Mouse (Mus musculus) bone marrow macrophage, adult 2 months (primary cell): ENCODE measurements at regions not wholly inside any gene's neighbourhood (a gene's known extent, or its start where the extent isn't known, plus 50 kb on each side); places are given as distances from the start of the nearest gene placed in this dataset.

Experiments used
- H3K27ac ChIP-seq: 2 replicates; pipeline ENCODE4 v1.5.1; 2012; ENCODE audit warnings: low read depth, low read length; ENCODE audit not compliant: insufficient read depth
- H3K4me1 ChIP-seq: 2 replicates; pipeline ENCODE4 v1.6.1; 2012; ENCODE audit warnings: low read length; ENCODE audit not compliant: control insufficient read depth, insufficient read depth
- H3K4me3 ChIP-seq: 2 replicates; pipeline ENCODE4 v1.5.1; 2012; ENCODE audit warnings: mild to moderate bottlenecking, low read length, moderate library complexity; ENCODE audit not compliant: insufficient read depth
- CTCF ChIP-seq: IDR thresholded peaks from 2 replicates; pipeline ENCODE4 v1.5.1; 2012; ENCODE audit warnings: low read depth, mild to moderate bottlenecking, low read length, moderate library complexity
- POLR2A ChIP-seq: IDR thresholded peaks from 2 replicates; pipeline ENCODE4 v1.6.1; 2012; ENCODE audit warnings: mild to moderate bottlenecking, low read depth, low read length, borderline replicate concordance

DNA sequence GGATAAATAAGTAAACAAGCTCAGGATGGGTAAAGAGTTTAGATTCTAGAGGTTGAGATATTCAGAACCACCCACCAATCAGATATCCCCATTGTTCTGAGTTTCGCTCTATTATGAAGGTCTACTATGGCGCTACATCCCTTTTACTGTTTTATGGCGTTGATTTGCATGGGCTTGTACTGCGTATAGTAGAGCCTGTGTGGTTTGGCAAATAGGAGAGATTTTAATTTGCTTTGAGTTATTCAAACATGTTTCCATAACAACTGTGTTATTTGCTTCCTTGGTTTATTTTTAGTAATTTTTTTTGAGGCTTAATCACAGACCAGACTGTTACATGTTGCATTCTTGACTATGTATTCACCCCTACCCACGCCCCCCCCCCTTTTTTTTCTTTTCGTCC lies 284.6 kb upstream of the Ptger4 start:
- H3K4me3 ChIP-seq = no peak overlapping the region
- TF ChIP-seq POLR2A (no peak), CTCF (no peak)
- H3K4me1 ChIP-seq = no peaks in the 10 kb centered on the region
- H3K27ac ChIP-seq = no peak overlapping the region

DNA sequence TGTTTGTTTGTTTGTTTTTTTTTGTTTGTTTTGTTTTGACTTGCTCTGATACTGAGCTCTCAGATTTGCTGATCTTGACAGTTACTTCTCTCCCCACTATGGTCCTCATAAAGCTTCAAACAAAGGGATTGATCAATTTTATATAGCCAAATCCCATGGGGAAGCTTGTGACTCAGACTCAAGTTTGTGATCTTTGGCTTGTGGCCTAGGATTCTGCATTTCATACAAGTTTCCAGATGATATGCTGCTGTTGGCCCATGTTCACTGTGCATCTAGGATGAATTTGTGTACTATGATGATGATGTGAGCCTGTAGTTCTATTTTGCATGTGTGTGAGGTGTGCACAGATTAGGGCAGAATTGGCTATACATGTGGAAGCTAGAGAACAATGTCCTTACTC lies 289.7 kb upstream of the Ptger4 start:
- TF ChIP-seq POLR2A = no peak
- no peak for TF ChIP-seq CTCF
- Histone ChIP-seq H3K27ac (no peak overlapping the region), H3K4me3 (no peak overlapping the region), H3K4me1 (peaks cover 12% of the 10 kb centered on the region)

DNA sequence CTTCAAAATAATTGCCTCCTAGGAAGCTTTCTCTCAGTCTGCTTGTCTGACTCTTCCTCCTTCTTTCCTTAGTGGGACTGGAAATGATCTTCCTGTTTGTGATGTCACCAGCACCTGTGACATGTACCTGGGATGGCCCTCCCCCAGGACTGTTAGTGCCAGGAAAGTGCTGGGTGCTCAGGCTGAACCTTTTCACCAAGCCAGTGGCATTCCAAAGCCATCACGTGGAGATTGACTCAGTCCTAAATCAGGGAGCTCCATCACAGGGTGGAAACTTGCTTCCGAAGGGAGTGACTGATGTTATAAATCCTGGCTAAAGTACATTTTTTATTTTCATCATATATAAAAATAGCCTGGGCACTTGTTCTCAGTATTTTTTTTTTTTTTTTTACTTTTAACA lies 293.4 kb upstream of the Ptger4 start:
- Histone ChIP-seq H3K4me3 (no peak overlapping the region), H3K27ac (no peak overlapping the region), H3K4me1 (peaks cover 19% of the 10 kb centered on the region)
- TF ChIP-seq CTCF (no peak), POLR2A (no peak)

DNA sequence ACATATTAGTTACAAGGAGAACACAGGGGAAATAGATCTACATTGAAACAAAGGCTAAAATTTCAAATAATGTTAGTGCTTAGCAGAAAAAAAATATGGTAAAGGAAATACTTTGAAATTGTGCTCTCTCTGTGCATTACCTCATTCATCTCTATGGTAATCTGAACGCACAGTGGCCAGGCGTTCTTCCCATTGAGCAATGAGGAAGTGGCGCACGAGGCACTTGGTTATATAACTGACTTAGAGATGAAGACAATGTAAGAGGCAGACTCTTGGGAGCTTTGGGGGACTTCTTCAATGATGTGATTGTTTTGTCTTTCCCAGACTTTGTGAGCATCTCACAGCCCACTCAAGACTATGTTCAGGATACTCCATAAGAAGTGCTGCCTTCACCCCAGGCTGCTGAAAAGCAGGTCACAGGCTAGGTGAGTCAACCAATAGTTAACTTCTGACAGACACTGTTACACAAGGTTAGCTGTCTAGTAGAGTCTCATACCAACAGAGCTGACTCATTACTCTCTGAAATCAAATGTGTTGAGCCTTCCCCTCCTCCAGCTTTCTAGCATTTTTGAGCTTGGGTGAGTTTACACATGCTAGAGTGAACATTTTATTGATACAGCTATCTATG lies 295.4 kb upstream of the Ptger4 start:
- Histone ChIP-seq H3K4me1 (peaks cover 19% of the 10 kb centered on the region), H3K27ac (peak overlapping the region; percentile 73), H3K4me3 (no peak overlapping the region)
- no peak for TF ChIP-seq CTCF
- no peak for TF ChIP-seq POLR2A

DNA sequence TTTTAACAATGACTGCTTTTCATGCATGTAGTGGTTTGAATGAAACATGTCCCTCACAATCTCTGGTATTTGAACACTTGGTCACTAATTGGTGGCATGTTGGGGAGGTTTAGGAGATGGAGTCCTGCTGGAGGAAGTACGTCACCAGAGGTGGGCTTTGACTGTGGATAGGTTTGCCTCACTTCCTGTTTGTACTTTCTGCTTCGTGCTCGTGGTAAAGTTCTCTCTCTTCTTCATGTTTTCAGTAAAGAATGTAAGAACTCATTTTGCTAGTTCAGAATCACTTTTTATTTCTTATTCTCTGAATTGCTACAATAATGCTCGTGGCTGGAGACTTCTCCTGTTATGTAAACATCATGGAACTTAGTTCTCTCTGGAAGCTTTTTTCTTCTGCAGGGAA lies 310.5 kb upstream of the Ptger4 start:
- no peak overlapping the region for H3K27ac ChIP-seq
- H3K4me1 ChIP-seq = no peaks in the 10 kb centered on the region
- no peak overlapping the region for H3K4me3 ChIP-seq
- TF ChIP-seq CTCF = no peak
- TF ChIP-seq POLR2A = no peak

DNA sequence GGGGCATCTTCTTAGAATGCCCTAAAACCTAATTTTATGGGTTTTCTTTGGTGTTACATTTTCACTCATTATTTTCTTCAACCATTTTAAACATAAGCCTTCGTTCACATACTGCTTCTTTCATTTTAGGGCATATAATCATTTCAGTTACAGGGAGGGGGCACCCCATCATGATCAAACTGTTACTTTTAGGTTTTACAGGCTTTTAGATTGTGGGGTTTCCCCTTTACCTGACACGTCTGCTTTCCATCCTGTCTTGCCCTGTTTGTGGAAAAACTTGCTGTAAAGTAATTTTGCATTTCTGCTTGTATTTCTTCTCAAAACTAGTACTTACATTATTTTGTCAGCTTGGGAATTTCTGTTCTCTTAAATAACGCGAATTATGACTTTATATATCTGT lies 310.9 kb upstream of the Ptger4 start:
- H3K27ac ChIP-seq = no peak overlapping the region
- no peak overlapping the region for H3K4me3 ChIP-seq
- no peaks in the 10 kb centered on the region for H3K4me1 ChIP-seq
- TF ChIP-seq POLR2A (no peak), CTCF (no peak)

DNA sequence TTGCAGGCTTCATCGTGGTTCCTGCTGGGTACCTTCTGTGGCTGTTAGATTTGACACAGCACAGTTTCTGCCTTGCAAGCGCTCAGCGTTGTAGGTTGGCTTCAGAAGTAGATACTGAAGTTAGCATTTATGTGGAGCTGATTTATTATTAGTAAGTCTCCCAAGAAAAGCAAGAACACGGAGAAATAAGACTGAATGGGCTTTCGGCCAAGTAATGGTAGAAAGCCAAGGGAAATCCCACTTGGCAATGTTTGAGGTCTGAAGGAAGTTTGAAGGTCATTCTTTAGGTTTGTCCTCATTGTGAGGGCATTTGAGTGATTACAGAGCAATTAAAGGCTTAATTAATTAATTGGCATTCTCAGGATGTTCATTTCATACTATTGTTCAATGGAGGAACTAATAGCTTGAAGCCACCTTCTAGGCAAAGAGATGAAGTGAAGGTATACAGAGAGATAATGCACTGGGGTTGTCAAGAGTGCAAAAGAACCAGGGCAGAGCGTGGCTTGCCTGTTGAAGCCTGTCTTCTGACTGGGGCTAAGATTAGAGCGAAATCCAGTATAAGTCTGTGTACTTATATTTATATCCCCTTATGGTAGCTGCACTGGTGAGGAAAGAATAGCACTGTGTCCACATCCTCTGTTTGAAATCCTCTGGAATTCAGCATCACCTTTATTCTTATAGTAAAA lies 311.5 kb upstream of the Ptger4 start:
- TF ChIP-seq POLR2A (no peak), CTCF (no peak)
- H3K4me1 ChIP-seq = no peaks in the 10 kb centered on the region
- no peak overlapping the region for H3K4me3 ChIP-seq
- H3K27ac ChIP-seq = no peak overlapping the region

DNA sequence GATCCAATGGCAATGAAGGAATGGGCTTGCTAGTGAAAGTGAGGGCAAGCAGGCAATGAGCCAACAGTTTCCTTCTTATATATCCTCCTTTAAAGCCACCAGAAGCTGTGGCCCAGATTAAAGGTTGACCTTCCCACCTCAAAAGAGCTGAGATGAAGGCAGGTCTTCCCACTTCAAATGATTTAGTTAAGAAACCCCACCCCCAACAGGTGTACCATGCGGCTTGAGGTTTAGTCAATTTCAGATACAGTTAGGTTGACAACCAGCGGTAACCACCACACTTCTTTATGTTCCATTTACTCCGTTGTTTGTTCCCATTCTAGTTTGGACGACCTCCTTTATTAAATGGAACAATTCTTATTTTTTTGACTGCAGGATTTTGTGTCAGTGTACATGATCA lies 317.8 kb upstream of the Ptger4 start:
- TF ChIP-seq POLR2A (no peak), CTCF (no peak)
- no peaks in the 10 kb centered on the region for H3K4me1 ChIP-seq
- H3K27ac ChIP-seq = no peak overlapping the region
- H3K4me3 ChIP-seq = no peak overlapping the region

DNA sequence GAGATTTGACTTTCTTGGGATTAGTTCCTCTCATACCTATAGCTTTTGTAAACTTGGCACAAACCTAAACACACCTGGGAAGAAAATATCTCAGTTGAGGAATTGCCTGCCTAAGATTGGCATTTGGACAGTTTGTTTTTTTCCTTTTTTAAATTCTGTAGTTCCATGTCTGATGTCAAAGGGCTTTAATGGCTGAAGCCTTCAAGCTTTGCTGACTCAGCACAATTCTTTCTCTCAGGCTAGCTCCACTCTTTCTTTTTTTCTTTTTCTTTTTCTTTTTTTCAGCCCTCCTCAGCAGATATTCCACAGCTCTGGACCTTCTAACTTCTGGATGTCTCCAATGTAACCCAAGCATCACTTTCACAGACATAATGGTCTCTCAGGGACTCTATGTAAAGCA lies 330.4 kb upstream of the Ptger4 start:
- TF ChIP-seq CTCF (no peak), POLR2A (no peak)

DNA sequence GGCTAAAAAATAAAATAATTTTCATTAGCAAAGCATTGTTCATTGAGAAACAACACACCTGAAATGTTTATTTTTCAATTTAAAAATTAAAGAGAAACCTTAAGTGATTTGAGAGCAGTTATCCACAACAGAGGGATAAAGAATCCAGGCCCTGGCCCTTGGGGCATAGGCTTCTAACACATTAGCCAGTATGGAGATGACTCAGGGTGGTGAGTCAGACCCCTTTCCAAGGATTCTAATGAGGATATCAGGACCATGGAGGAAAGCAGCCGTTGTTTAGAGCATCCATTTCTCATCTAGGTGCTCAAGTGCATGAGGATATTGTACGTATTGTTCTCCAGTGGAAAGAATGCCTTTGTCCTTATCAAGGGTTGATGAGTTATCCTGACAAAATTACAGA lies 335.6 kb upstream of the Ptger4 start:
- H3K4me3 ChIP-seq = no peak overlapping the region
- peaks cover 7% of the 10 kb centered on the region; the same call in 1 of the 2 replicates for H3K4me1 ChIP-seq
- TF ChIP-seq POLR2A (no peak), CTCF (no peak)
- no peak overlapping the region for H3K27ac ChIP-seq

More for the DNA sequence above, 330.4 kb upstream of the Ptger4 start:
- Histone ChIP-seq H3K4me1 (peaks cover 7% of the 10 kb centered on the region; the same call in 1 of the 2 replicates), H3K27ac (no peak overlapping the region), H3K4me3 (no peak overlapping the region)
